Mouse (Mus musculus) thymus, adult 2 months (tissue): ENCODE results near the gene Lrrc71.

Experiments used
- CTCF ChIP-seq: fragments of 200-500 bp; IDR thresholded peaks from 2 replicates; pipeline ENCODE4 v1.5.1; 2012; ENCODE audit warnings: mild to moderate bottlenecking, control low read depth, low read length, moderate library complexity, borderline replicate concordance; ENCODE audit not compliant: control insufficient read depth, poor library complexity, insufficient read depth; ENCODE audit errors: extremely low read depth
- POLR2A ChIP-seq: fragments of 200-500 bp; IDR thresholded peaks from 2 replicates; pipeline ENCODE4 v1.6.1; 2012; ENCODE audit warnings: mild to moderate bottlenecking, low read length, control low read depth, moderate library complexity; ENCODE audit not compliant: control insufficient read depth, poor library complexity, insufficient read depth; ENCODE audit errors: extremely low read depth

DNA sequence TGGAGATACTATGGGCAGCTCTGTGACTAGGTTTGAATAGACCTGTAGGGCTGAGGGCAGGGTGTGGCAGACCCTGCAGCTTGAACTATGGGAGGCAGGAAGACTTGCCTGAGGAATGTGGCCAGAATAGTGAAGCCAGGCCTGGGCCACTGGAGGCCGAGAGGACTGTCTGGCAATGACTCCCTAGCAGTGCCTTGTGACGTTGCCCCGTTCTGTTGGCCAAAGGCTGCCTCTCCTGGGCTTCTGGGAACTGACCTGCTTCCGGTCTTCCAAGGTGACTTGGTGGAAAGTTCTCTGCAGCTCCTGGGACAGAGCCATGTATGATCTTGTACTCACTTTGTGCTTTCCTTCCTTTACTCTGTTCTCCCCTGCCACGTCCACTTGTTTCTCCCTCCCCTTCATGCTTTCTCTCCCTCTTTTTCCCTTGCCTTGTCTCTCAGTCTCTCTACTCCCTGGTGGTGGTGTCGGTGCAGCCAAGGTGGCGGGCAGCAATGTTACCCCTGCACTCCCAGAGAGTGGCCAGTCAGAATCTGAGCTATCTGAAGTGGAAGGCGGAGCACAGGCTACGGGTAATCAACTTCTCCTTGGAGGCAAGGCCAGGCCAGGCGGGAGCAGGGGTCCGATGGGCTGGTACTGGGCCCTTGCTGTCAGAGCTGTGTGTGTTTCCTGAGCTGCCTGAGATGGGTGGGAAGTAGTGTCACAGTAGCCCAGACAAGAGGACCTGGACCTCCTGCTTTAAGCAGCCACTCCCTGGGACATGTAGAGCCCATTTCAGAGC lies 14.3 kb downstream of the Lrrc71 start:
- no peak for TF ChIP-seq CTCF
- no peak for TF ChIP-seq POLR2A
